Mouse (Mus musculus) forebrain, embryonic 11.5 days (tissue): Measurements from ENCODE around the gene Mdga1. TPM values are rescaled to one million over a fixed set of nuclear protein-coding genes. Genes with fewer than 3 reads are reported as not detected.

Experiments used
- ATAC-seq: fragments of 200-750 bp; cut with Nextera tagmentation; replicated peaks from 2 replicates; pipeline ENCODE4 v1.8.0; 2017; ENCODE audit warnings: moderate TSS enrichment; ENCODE audit not compliant: low FRiP score
- DNase-seq: peaks from one replicate; pipeline ENCODE4 v3.0.0-alpha.2; 2017; ENCODE audit warnings: low spot score
- H3K27ac ChIP-seq: fragments of 300-500 bp; sonication (generic); 2 replicates; pipeline ENCODE4 v1.5.1; 2014; ENCODE audit warnings: low read depth, low read length
- H3K27me3 ChIP-seq: fragments of 300-500 bp; sonication (generic); 2 replicates; pipeline ENCODE4 v1.6.1; 2014; ENCODE audit warnings: mild to moderate bottlenecking, low read length, mixed read lengths; ENCODE audit not compliant: control insufficient read depth, insufficient read depth
- H3K36me3 ChIP-seq: fragments of 300-500 bp; sonication (generic); 2 replicates; pipeline ENCODE4 v1.6.1; 2014; ENCODE audit warnings: mild to moderate bottlenecking, low read length, moderate library complexity, mixed read lengths; ENCODE audit not compliant: control insufficient read depth, insufficient read depth
- H3K4me1 ChIP-seq: fragments of 300-500 bp; sonication (generic); replicated peaks from 2 replicates; pipeline ENCODE4 v1.6.1; 2014; ENCODE audit warnings: low read length, mixed read lengths; ENCODE audit not compliant: control insufficient read depth, insufficient read depth
- H3K4me2 ChIP-seq: fragments of 300-500 bp; sonication (generic); 2 replicates; pipeline ENCODE4 v1.6.1; 2014; ENCODE audit warnings: low read depth, mild to moderate bottlenecking, low read length, moderate library complexity, mixed read lengths; ENCODE audit not compliant: severe bottlenecking
- H3K4me3 ChIP-seq: fragments of 300-500 bp; sonication (generic); 2 replicates; pipeline ENCODE4 v1.5.1; 2014; ENCODE audit warnings: low read depth, low read length
- H3K9ac ChIP-seq: fragments of 300-500 bp; sonication (generic); 2 replicates; pipeline ENCODE4 v1.6.1; 2014; ENCODE audit warnings: low read length
- H3K9me3 ChIP-seq: fragments of 300-500 bp; sonication (generic); 2 replicates; pipeline ENCODE4 v1.6.1; 2016; ENCODE audit warnings: low read length, mixed read lengths; ENCODE audit not compliant: control insufficient read depth
- WGBS: fragments of 180-500 bp; shearing (Covaris S2); extraction: QIAGEN DNeasy Blood & Tissue Kit; methylation state at CpG from one replicate; pipeline ENCODE4 v1.1.7; 2014; 5-methylcytosine and 5-hydroxymethylcytosine counted together
- polyA plus RNA-seq: library from polyadenylated mRNA; unstranded; fragments of >200 nt; fragmentation: Nextera tagmentation; extraction: Ambion mirVana; gene quantifications from 2 replicates; pipeline ENCODE4 v1.2.1, GENCODE M21; 2014

The Mdga1 gene
- polyA plus RNA-seq, 1 experiment from 2014 or later: 6.2 TPM

GRCm38 (mm10) chr17:29864440-29864839, 105.4 kb downstream of the Mdga1 start:
- Histone ChIP-seq H3K4me2 (no peak overlapping the region), H3K9ac (no peak overlapping the region), H3K9me3 (peaks cover 3% of the 10 kb centered on the region; the same call in 1 of the 2 replicates), H3K4me3 (no peak overlapping the region), H3K36me3 (no peaks in the 10 kb centered on the region), H3K27ac (no peak overlapping the region), H3K27me3 (no peaks in the 10 kb centered on the region), H3K4me1 (no peaks in the 10 kb centered on the region)
- WGBS: 63% methylated on average over 7 of the region's 7 CpGs
- DNase-seq (no peak), ATAC-seq (no peak)

DNA sequence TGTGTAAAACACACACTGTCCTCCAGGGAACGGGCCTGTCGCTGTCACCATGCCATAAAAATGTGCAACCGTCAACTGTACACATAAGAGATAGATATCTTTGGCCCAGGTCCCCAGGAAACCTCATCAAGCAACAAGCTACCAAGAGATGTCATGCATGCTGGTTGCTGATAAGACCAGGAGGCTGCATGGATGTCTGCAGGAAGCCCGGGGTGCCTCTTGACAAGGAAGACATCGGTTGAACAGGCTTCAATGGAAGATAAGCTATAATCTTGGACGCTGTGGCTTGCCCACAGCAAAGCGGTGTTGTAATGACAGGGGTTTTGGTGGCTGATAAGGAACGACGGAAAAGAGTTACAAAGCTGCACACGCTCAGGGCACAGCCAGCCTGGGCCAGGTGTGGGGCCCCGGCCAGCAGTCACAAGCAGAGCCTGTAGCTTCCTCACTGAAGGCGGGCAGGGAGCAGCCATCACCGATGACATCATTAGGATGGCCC, 110.1 kb downstream of the Mdga1 start:
- Histone ChIP-seq H3K9ac (no peak overlapping the region), H3K36me3 (no peaks in the 10 kb centered on the region), H3K27ac (no peak overlapping the region), H3K9me3 (no peaks in the 10 kb centered on the region), H3K4me3 (no peak overlapping the region), H3K4me2 (no peak overlapping the region), H3K27me3 (no peaks in the 10 kb centered on the region), H3K4me1 (no peaks in the 10 kb centered on the region)
- no peak for ATAC-seq
- WGBS: 88% methylated on average over 13 of the region's 13 CpGs
- DNase-seq: no peak

GRCm38 (mm10) chr17:29858764-29859163, 111.1 kb downstream of the Mdga1 start:
- H3K4me2 ChIP-seq: no peak overlapping the region
- ATAC-seq: no peak
- no peaks in the 10 kb centered on the region for H3K27me3 ChIP-seq
- H3K9ac ChIP-seq: no peak overlapping the region
- H3K9me3 ChIP-seq: no peaks in the 10 kb centered on the region
- no peak overlapping the region for H3K4me3 ChIP-seq
- 93% methylated on average over 3 of the region's 3 CpGs for WGBS
- no peak overlapping the region for H3K27ac ChIP-seq
- DNase-seq: no peak
- H3K4me1 ChIP-seq: no peaks in the 10 kb centered on the region
- H3K36me3 ChIP-seq: no peaks in the 10 kb centered on the region

GRCm38 (mm10) chr17:29855702-29856580, 113.9 kb downstream of the Mdga1 start:
- H3K36me3 ChIP-seq: no peaks in the 10 kb centered on the region
- H3K27ac ChIP-seq: no peak overlapping the region
- no peak overlapping the region for H3K4me2 ChIP-seq
- no peaks in the 10 kb centered on the region for H3K4me1 ChIP-seq
- no peak for DNase-seq
- no peaks in the 10 kb centered on the region for H3K9me3 ChIP-seq
- WGBS: 87% methylated on average over 18 of the region's 18 CpGs
- no peaks in the 10 kb centered on the region for H3K27me3 ChIP-seq
- no peak overlapping the region for H3K4me3 ChIP-seq
- no peak overlapping the region for H3K9ac ChIP-seq
- ATAC-seq: no peak

GRCm38 (mm10) chr17:29854835-29855234, 115.1 kb downstream of the Mdga1 start:
- DNase-seq: no peak
- no peak overlapping the region for H3K9ac ChIP-seq
- H3K27ac ChIP-seq: no peak overlapping the region
- no peaks in the 10 kb centered on the region for H3K4me1 ChIP-seq
- H3K4me2 ChIP-seq: no peak overlapping the region
- no peaks in the 10 kb centered on the region for H3K27me3 ChIP-seq
- no peak for ATAC-seq
- WGBS: 92% methylated on average over 4 of the region's 4 CpGs
- no peaks in the 10 kb centered on the region for H3K9me3 ChIP-seq
- H3K4me3 ChIP-seq: no peak overlapping the region
- no peaks in the 10 kb centered on the region for H3K36me3 ChIP-seq

DNA sequence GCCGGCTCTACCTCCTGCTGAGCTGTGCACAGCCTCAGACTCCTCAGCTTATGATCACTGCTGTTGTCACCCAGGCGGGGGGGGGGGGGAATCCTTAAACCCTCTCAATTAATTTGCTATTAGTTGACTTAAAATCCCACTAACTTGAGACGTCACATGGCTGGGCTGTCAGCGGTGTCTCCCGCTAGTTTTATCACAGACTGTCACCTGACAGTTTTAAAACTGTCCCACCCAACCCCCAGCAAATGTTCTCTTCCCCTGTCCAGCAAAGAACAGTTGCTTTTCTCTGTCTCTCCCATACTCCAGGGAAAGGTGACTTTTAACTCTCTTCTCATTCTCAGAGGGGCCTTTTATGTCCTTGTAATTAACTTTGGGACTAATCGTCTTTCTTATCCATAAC, 115.5 kb downstream of the Mdga1 start:
- H3K4me2 ChIP-seq: no peak overlapping the region
- no peaks in the 10 kb centered on the region for H3K27me3 ChIP-seq
- DNase-seq: no peak
- no peak overlapping the region for H3K4me3 ChIP-seq
- 70% methylated on average over 6 of the region's 6 CpGs for WGBS
- no peak overlapping the region for H3K9ac ChIP-seq
- H3K36me3 ChIP-seq: no peaks in the 10 kb centered on the region
- ATAC-seq: no peak
- H3K9me3 ChIP-seq: no peaks in the 10 kb centered on the region
- H3K4me1 ChIP-seq: no peaks in the 10 kb centered on the region
- no peak overlapping the region for H3K27ac ChIP-seq

- DNase-seq (no peak), ATAC-seq (no peak)
- H3K4me1 ChIP-seq: no peaks in the 10 kb centered on the region
- H3K27ac ChIP-seq: no peak overlapping the region
- H3K9me3 ChIP-seq: no peaks in the 10 kb centered on the region
- H3K4me3 ChIP-seq: no peak overlapping the region
- no peak overlapping the region for H3K4me2 ChIP-seq
- H3K27me3 ChIP-seq: no peaks in the 10 kb centered on the region
- 60% methylated on average over 8 of the region's 8 CpGs for WGBS
- H3K36me3 ChIP-seq: no peaks in the 10 kb centered on the region
- no peak overlapping the region for H3K9ac ChIP-seq
Measured at GRCm38 (mm10) chr17:29852846-29853486, 116.9 kb downstream of the Mdga1 start.

DNA sequence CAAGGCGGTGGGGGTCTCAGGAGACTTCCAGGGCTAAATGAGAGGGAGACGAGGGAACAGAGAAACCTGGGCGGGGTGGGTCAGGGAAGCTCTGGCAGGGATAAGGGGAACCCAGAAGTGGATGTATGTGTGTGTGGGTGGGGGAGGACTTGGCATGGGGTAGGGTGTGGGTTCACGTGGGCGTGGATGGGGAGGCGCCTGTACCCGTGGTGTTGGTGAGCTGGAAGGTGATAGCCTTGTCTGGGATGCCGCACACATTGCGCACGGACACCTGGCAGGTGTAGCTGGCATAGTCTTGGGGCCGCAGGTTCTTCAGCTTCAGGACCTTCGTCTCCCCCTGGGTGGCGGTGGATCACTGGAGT, 120.5 kb downstream of the Mdga1 start:
- 84% methylated on average over 13 of the region's 13 CpGs for WGBS
- Histone ChIP-seq H3K9ac (no peak overlapping the region), H3K36me3 (no peaks in the 10 kb centered on the region), H3K4me3 (no peak overlapping the region), H3K27ac (no peak overlapping the region), H3K4me2 (no peak overlapping the region), H3K27me3 (no peaks in the 10 kb centered on the region), H3K9me3 (no peaks in the 10 kb centered on the region), H3K4me1 (no peaks in the 10 kb centered on the region)
- DNase-seq: no peak
- no peak for ATAC-seq
